Mouse (Mus musculus): ENCODE data around the gene Ttc28. TPM values are rescaled to one million over a fixed set of nuclear protein-coding genes. Genes with fewer than 3 reads are reported as not detected.

Ttc28 gene
- polyA plus RNA-seq, 1 experiment from 2014 or later = 17.6 TPM

DNA sequence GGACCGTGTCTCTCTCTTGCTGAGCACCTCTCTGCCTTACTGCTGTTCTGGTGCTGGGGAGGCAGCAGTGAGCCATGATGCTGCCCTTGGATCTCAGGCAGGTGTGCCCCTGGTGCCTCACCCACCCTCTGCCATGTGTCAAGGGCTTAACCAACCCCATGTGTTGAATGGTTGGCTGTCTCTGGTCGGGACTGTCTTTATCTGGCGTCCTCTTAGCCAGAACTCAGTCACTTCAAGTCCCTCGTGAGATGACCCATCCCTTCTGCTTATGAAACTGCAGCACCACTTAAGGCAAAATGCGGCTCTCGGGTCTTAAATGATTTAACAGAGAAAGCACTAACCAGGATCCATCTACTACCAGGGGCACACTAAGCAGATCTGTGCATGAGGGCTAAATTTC lies 283.3 kb downstream of the Ttc28 start:
- peaks cover 44% of the 10 kb centered on the region for H3K4me1 ChIP-seq
- ATAC-seq (ENCODE audit: insufficient number of reproducible peaks, insufficient read depth, low FRiP score, low TSS enrichment, low read depth) = no peak
- H3K4me2 ChIP-seq = no peak overlapping the region
- H3K27me3 ChIP-seq = no peaks in the 10 kb centered on the region
- no peak overlapping the region for H3K27ac ChIP-seq
- no peaks in the 10 kb centered on the region for H3K9me3 ChIP-seq
- no peaks in the 10 kb centered on the region for H3K36me3 ChIP-seq
- no peak overlapping the region for H3K9ac ChIP-seq
- 58% methylated on average over 6 of the region's 6 CpGs for WGBS
- H3K4me3 ChIP-seq = no peak overlapping the region

DNA sequence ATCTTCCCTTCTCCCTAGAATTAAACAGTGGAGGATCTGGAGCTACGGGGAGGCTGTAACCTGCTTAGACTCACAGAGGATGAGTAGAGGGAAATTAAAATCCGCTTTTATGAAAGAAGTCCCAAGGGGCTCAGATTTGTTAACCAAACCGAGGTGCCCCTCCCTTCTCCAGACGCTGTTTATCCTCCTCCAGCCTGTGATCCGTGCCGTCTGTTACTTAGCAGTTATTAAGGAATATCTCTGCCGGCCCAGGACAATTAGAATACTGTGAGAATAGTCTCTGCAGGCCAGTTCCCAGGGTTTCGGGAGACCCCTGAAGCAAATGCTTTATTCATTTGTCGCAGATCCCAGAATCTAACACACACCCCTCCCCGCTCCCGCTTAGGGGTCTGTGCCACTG lies 283.8 kb downstream of the Ttc28 start:
- no peak overlapping the region for H3K4me2 ChIP-seq
- H3K36me3 ChIP-seq = no peaks in the 10 kb centered on the region
- H3K27ac ChIP-seq = no peak overlapping the region
- no peaks in the 10 kb centered on the region for H3K27me3 ChIP-seq
- ATAC-seq (ENCODE audit: insufficient number of reproducible peaks, insufficient read depth, low FRiP score, low TSS enrichment, low read depth) = no peak
- no peak overlapping the region for H3K9ac ChIP-seq
- peaks cover 44% of the 10 kb centered on the region for H3K4me1 ChIP-seq
- H3K9me3 ChIP-seq = no peaks in the 10 kb centered on the region
- H3K4me3 ChIP-seq = no peak overlapping the region
- 34% methylated on average over 11 of the region's 11 CpGs for WGBS

DNA sequence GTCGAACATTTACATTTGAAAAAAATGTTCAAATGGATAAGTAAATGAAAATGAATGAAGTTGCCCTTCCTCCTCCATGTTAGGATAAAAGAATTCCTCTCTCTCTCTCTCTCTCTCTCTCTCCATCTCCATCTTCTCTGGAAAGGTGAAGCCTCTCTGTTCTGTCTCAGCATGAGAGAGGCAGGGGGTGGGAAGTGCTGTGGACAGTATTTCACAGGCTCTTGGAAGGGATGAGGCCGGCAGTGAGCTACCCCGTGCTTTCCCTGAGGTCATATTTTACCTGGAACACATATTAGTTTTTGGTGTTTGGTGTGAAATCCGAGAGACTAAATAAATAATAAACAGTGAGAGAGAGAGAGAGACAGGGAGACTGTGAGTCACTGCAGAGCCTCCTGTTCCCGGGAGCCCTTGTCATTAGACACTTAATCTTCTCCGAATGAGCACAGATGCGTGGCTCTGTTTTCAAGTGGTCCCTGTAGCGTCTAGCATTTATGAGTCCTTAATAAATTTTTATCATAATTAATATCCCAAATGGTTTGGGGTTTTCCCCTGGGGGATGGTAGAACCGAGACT lies 284.8 kb downstream of the Ttc28 start:
- Histone ChIP-seq H3K9me3 (no peaks in the 10 kb centered on the region), H3K36me3 (no peaks in the 10 kb centered on the region), H3K4me2 (no peak overlapping the region), H3K4me3 (no peak overlapping the region), H3K27ac (no peak overlapping the region), H3K4me1 (peaks cover 35% of the 10 kb centered on the region), H3K9ac (no peak overlapping the region), H3K27me3 (no peaks in the 10 kb centered on the region)
- ATAC-seq (ENCODE audit: insufficient number of reproducible peaks, insufficient read depth, low FRiP score, low TSS enrichment, low read depth) = no peak
- WGBS = 38% methylated on average over 9 of the region's 9 CpGs

DNA sequence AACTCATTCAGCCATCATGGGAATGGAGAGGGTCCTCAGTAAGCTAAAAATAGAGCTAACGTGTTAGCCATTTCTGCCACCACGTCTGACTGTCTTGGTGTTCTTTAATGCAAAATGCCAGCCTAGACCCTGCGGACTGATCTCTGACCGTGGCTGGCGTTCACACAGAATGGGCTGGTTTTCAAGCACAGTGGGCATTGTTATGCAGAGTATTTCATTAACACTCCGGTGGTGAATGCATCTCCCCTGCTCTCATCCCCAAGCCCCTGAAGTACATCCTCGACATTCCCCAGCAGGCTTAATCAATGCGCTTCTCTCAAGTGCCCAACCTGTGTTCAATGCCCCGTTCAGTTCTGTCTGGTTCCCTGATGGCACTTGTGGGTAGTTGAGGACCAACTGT lies 290.8 kb downstream of the Ttc28 start:
- Histone ChIP-seq H3K4me1 (peaks cover 5% of the 10 kb centered on the region), H3K27me3 (no peaks in the 10 kb centered on the region), H3K36me3 (no peaks in the 10 kb centered on the region), H3K9me3 (no peaks in the 10 kb centered on the region), H3K27ac (no peak overlapping the region), H3K4me2 (no peak overlapping the region), H3K9ac (no peak overlapping the region), H3K4me3 (no peak overlapping the region)
- ATAC-seq (ENCODE audit: insufficient number of reproducible peaks, insufficient read depth, low FRiP score, low TSS enrichment, low read depth) = no peak
- 46% methylated on average over 9 of the region's 9 CpGs for WGBS

DNA sequence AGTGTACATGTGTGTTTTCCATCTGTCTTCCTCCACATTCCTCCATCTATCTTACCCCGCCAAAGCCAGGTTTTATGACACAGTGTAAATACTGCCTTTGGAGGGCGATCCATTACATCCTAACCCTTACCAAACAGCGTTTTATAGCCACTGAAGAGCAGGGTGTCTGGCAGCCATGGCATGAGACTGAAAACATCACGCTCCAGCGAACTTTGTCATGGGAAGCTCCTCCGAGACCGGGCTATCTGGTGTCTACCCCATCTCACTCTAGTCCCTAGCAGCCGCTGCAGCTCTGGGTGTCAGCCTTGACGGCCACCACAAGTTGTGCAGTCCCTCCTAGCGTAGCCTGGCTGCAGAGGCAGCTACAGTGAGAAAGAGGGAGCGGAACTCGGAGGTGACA lies 295.8 kb downstream of the Ttc28 start:
- no peak overlapping the region for H3K27ac ChIP-seq
- no peak overlapping the region for H3K4me3 ChIP-seq
- ATAC-seq (ENCODE audit: insufficient number of reproducible peaks, insufficient read depth, low FRiP score, low TSS enrichment, low read depth) = no peak
- H3K27me3 ChIP-seq = no peaks in the 10 kb centered on the region
- H3K36me3 ChIP-seq = no peaks in the 10 kb centered on the region
- peaks cover 38% of the 10 kb centered on the region for H3K4me1 ChIP-seq
- H3K9me3 ChIP-seq = no peaks in the 10 kb centered on the region
- no peak overlapping the region for H3K4me2 ChIP-seq
- no peak overlapping the region for H3K9ac ChIP-seq
- WGBS = 74% methylated on average over 12 of the region's 12 CpGs

DNA sequence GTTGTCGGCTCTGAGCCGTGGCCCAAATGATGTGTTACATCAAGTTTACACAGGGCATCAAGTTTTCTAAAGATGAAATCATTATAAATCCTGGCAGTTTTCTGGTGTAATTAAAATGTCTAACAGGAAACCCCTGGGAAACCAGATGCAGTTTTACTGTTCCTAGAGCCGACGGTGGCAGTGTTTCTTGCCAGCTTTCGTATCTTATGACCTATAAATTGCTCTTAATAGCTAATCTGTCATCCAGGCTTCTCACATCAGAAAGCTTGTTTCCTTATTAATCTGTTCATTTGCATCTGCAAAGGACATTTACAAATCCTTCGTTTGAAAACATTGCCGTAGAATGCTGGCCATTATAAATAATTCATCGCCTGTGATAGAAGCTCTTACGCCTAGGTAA lies 296.2 kb downstream of the Ttc28 start:
- Histone ChIP-seq H3K4me2 (no peak overlapping the region), H3K9ac (no peak overlapping the region), H3K27me3 (no peaks in the 10 kb centered on the region), H3K4me3 (no peak overlapping the region), H3K27ac (no peak overlapping the region), H3K36me3 (no peaks in the 10 kb centered on the region), H3K4me1 (peaks cover 43% of the 10 kb centered on the region), H3K9me3 (no peaks in the 10 kb centered on the region)
- no peak for ATAC-seq (ENCODE audit: insufficient number of reproducible peaks, insufficient read depth, low FRiP score, low TSS enrichment, low read depth)
- WGBS = 79% methylated on average over 9 of the region's 9 CpGs

DNA sequence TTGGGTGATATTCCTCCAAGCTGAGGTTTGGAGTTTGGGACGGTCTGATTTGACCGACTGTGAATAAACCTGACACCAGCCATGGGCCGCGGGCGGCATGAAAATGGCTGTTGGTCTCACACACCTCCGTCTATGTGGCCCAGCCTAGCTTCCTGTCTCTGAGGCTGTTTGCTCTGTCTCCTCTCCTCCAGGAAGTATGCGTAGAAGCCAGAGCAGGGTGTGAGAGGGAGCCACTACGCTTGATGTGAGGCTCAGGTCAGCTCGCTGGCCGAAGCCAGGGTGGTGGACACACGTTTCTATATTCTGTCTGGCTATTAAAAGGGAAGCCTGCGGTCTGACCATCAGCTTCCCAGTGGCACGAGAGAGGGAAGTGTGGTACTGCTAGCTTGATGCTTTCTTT lies 296.8 kb downstream of the Ttc28 start:
- Histone ChIP-seq H3K27ac (no peak overlapping the region), H3K4me2 (no peak overlapping the region)

DNA sequence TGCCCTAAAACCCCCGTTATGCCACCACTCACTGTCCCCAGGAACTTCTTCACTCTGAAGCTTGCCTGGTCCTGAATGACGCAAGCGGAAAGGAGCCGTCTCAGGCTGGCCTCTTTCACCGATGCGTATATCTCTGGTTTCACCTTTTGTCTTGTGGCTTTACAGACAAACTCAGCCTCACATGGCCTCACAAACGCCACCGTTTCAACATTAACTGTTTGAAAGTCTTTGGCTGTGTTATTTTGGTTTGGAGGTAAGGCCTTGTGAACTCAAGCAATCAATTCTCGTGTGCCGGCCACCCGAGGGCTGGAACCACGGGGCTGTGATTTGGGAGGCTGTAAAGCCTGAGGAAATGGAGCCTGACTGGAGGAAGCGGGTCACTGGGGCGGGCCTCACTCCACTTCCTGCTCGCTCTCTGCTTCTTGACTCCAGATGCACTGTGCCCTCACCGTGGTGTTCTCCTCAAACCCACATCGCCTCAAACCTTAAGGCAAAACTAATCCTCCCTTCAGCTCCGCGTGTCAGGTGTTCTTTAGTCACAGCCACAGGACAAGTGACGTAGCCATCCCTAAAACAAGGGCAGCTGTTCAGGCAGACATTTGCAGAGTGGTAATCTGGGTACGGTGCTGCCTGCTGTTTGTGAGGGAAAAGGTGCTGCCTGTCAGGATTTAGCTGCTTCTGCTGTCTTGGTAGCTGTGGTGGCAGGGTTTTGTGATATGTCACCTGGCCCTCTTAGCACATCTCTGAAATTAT lies 298.9 kb downstream of the Ttc28 start:
- 49% methylated on average over 21 of the region's 21 CpGs for WGBS
- H3K4me2 ChIP-seq = no peak overlapping the region
- H3K9ac ChIP-seq = 0 out of 2 replicates have a peak overlapping the region, but pooled peaks have one; percentile 21
- no peaks in the 10 kb centered on the region for H3K9me3 ChIP-seq
- no peaks in the 10 kb centered on the region for H3K27me3 ChIP-seq
- peaks cover 8% of the 10 kb centered on the region for H3K36me3 ChIP-seq
- H3K4me1 ChIP-seq = peaks cover 51% of the 10 kb centered on the region
- H3K4me3 ChIP-seq = no peak overlapping the region
- no peak for ATAC-seq (ENCODE audit: insufficient number of reproducible peaks, insufficient read depth, low FRiP score, low TSS enrichment, low read depth)
- H3K27ac ChIP-seq = no peak overlapping the region

More for the DNA sequence above, 296.8 kb downstream of the Ttc28 start:
- peaks cover 49% of the 10 kb centered on the region for H3K4me1 ChIP-seq
- no peaks in the 10 kb centered on the region for H3K27me3 ChIP-seq
- ATAC-seq (ENCODE audit: insufficient number of reproducible peaks, insufficient read depth, low FRiP score, low TSS enrichment, low read depth) = no peak
- H3K36me3 ChIP-seq = no peaks in the 10 kb centered on the region
- H3K9me3 ChIP-seq = no peaks in the 10 kb centered on the region
- no peak overlapping the region for H3K4me3 ChIP-seq
- no peak overlapping the region for H3K9ac ChIP-seq
- 90% methylated on average over 13 of the region's 13 CpGs for WGBS

DNA sequence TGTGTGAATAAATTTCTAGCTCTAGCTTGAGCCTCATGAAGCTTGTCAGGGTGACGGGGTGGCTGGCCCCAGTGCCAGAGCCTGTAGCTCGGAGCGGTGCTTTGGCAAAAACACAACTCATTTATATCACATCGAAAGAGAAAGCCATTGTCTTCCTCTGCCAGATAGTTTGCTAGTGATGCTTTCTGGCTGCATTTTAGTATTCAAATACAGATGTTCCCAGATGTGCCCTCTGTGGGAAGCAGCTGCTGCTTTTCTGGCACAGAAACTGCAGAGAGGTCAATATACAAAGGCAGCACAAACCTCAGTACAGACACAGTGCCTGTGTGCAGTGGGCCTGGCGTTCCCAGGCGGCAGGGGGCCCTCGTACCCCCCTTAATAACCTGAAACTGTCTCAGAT lies 300.0 kb downstream of the Ttc28 start:
- 55% methylated on average over 7 of the region's 7 CpGs for WGBS
- Histone ChIP-seq H3K4me3 (no peak overlapping the region), H3K9ac (no peak overlapping the region), H3K36me3 (peaks cover 14% of the 10 kb centered on the region), H3K4me1 (peaks cover 51% of the 10 kb centered on the region), H3K4me2 (peak overlapping the region; percentile 7; the same call in 1 of the 2 replicates), H3K27ac (0 out of 2 replicates have a peak overlapping the region, but pooled peaks have one; percentile 39), H3K9me3 (no peaks in the 10 kb centered on the region), H3K27me3 (no peaks in the 10 kb centered on the region)
- no peak for ATAC-seq (ENCODE audit: insufficient number of reproducible peaks, insufficient read depth, low FRiP score, low TSS enrichment, low read depth)

DNA sequence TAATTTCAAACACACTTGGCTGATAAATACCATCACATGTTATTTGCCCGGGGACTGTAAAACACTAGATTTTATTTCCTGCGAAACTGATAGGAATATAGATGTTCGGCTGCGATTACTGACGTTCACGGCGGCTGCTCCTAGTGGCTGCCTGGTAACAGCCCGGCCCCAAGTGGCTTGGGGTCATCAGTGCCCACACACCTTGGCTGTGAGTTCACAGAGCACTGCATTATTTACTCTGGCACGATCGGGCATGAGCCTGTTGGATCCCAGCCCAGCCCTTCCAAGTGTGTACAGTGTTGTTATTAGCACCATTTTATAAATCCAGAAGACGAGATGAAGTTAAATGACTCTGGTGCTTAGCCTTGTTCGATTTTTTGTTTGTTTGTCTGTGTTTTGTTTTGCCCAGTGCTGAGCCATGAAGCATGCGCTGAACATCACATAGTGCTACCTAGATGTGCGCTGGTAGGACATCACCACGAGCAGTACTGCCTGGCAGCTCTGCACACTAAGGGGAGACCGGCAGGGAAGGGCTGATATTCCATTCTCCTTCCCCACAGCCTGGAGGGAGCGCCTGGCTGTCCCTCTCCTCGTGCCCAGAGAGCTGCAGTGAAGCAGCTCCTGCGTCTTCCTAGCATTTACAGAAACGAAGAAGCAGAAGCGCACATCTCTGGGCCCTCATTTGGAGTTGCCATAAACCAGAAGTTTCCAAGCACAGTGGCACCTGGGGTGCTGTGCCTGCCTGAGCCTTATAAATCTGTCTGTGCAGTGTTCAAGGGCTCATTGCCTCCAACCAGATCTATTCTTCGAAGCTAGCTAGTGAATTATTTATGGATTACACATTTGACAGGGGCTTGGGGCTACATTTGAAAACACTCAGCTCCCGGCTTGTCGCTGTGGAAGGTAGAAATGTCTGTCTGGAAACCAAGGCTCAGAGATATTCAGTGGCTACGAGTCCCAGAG lies 300.8 kb downstream of the Ttc28 start:
- Histone ChIP-seq H3K9me3 (no peaks in the 10 kb centered on the region), H3K4me3 (no peak overlapping the region), H3K9ac (no peak overlapping the region), H3K27me3 (no peaks in the 10 kb centered on the region), H3K36me3 (peaks cover 14% of the 10 kb centered on the region), H3K4me1 (peaks cover 46% of the 10 kb centered on the region), H3K27ac (no peak overlapping the region; the same call in 1 of the 2 replicates), H3K4me2 (peak overlapping the region; percentile 7; the same call in 1 of the 2 replicates)
- 61% methylated on average over 25 of the region's 25 CpGs for WGBS
- no peak for ATAC-seq (ENCODE audit: insufficient number of reproducible peaks, insufficient read depth, low FRiP score, low TSS enrichment, low read depth)

DNA sequence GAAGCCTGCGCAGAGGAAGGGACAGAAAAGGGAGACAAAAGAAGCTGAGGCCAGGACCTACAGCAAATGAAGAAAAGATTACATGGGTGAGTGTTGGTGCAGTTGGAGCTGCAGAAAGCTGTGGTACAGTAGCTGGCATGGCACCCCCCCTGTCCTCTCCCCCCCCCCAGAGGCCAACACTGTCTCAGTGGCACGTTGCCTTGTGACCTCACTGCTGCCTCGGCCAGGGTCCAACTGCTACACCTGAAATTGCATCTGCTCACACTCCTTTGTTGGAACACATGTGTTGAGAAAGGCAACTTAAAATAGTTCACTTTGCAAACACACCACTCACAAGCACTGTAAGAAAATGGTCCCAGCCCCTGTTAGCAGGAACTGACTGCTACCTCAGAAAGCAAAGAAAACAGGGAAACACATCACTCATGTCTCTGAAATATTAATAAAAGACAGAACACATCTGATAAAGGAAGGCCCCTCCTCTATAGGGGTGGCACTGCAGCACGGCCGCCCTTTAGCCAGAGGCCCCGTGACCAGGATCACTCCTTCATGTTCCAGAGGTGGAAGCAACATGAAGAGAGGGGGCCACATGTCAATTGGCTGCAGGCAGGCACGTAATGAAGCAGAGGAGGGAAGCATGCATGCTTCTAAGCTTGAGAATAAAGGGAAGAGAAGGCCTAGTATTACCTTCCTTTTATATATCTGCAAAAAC lies 301.8 kb downstream of the Ttc28 start:
- Histone ChIP-seq H3K9me3 (no peaks in the 10 kb centered on the region), H3K9ac (no peak overlapping the region), H3K36me3 (peaks cover 14% of the 10 kb centered on the region), H3K27me3 (no peaks in the 10 kb centered on the region), H3K4me3 (no peak overlapping the region), H3K4me2 (no peak overlapping the region), H3K4me1 (peaks cover 45% of the 10 kb centered on the region), H3K27ac (no peak overlapping the region)
- WGBS = 60% methylated on average over 7 of the region's 7 CpGs
- no peak for ATAC-seq (ENCODE audit: insufficient number of reproducible peaks, insufficient read depth, low FRiP score, low TSS enrichment, low read depth)

Data from embryonic facial prominence, embryonic 13.5 days (tissue).